Mouse (Mus musculus) erythroblast, embryonic 14.5 days (primary cell): Measurements from ENCODE around the gene Gnas.

Experiments
- GATA1 ChIP-seq: IDR thresholded peaks from 2 replicates; pipeline ENCODE4 v1.6.1; 2012; ENCODE audit warnings: low read length, inconsistent platforms, mixed read lengths
- TAL1 ChIP-seq: IDR thresholded peaks from 3 replicates; pipeline ENCODE4 v1.6.1; 2012; ENCODE audit warnings: low read length, inconsistent platforms, mixed read lengths

- TF ChIP-seq GATA1: no peak
- TF ChIP-seq TAL1: no peak
Measured at GRCm38 (mm10) chr2:174359656-174360055, 75.5 kb downstream of the Gnas start.
